Comparison of ENCODE assay signal across 14 mouse cellular contexts in genomic region chr17:84203340-84203739, GRCm38 (mm10). TPM values are rescaled to one million over a fixed set of nuclear protein-coding genes. Genes with fewer than 3 reads are reported as not detected.
A peak's percentile ranks its signal among the peaks of the same experiment; 100 is the strongest.
DNase-seq lines count a peak whose midpoint lies in the region; ATAC-seq and TF ChIP-seq lines count a peak whose summit lies in the region.
"Had no signal": no experiment of that assay in that cellular context is flagged by ENCODE, and none has a peak within 500 bp of the region (broad histone marks: within the 10 kb centered on the region; RNA-seq: fewer than 3 reads in every experiment).

No protein-coding gene starts in this region.

- no peak overlapping the region for H3K4me2 ChIP-seq in heart, embryonic 12.5 days
- no peak overlapping the region for H3K4me2 ChIP-seq in midbrain, embryonic 15.5 days
- no peak overlapping the region for H3K4me2 ChIP-seq in intestine, embryonic 16.5 days (ENCODE audit: low read depth, low read length)
- no peak overlapping the region for H3K4me2 ChIP-seq in stomach, postnatal 0 days (replicated peaks; ENCODE audit: low read depth)
- H3K4me2 ChIP-seq: forebrain, embryonic 13.5 days had no signal

- no peak overlapping the region for H3K4me3 ChIP-seq in heart, embryonic 12.5 days
- no peak overlapping the region for H3K4me3 ChIP-seq in midbrain, embryonic 10.5 days
- no peak overlapping the region for H3K4me3 ChIP-seq in midbrain, embryonic 15.5 days
- no peak overlapping the region for H3K4me3 ChIP-seq in intestine, embryonic 16.5 days (ENCODE audit: low read length)
- H3K4me3 ChIP-seq in stomach, postnatal 0 days (ENCODE audit: low read depth, low read length) = no peak overlapping the region
- H3K4me3 ChIP-seq: forebrain, embryonic 13.5 days; left cerebral cortex, adult 2 months had no signal

- H3K36me3 ChIP-seq in heart, embryonic 12.5 days = peaks cover 16% of the 10 kb centered on the region
- peaks cover 34% of the 10 kb centered on the region for H3K36me3 ChIP-seq in midbrain, embryonic 10.5 days
- no peaks in the 10 kb centered on the region for H3K36me3 ChIP-seq in midbrain, embryonic 15.5 days (replicated peaks)
- no peaks in the 10 kb centered on the region for H3K36me3 ChIP-seq in intestine, embryonic 16.5 days (ENCODE audit: control insufficient read depth, insufficient read depth, low read length)
- no peaks in the 10 kb centered on the region for H3K36me3 ChIP-seq in stomach, postnatal 0 days (ENCODE audit: control insufficient read depth, insufficient read depth, low read length)

- no peaks in the 10 kb centered on the region for H3K9me3 ChIP-seq in heart, embryonic 12.5 days (replicated peaks)
- no peaks in the 10 kb centered on the region for H3K9me3 ChIP-seq in midbrain, embryonic 10.5 days (replicated peaks)
- H3K9me3 ChIP-seq in midbrain, embryonic 15.5 days = no peaks in the 10 kb centered on the region
- H3K9me3 ChIP-seq in intestine, embryonic 16.5 days (ENCODE audit: control insufficient read depth, low read length) = no peaks in the 10 kb centered on the region
- no peaks in the 10 kb centered on the region for H3K9me3 ChIP-seq in stomach, postnatal 0 days (ENCODE audit: control insufficient read depth, low read length)
- H3K9me3 ChIP-seq: forebrain, embryonic 13.5 days had no signal

- 77% methylated on average over 7 of the region's 7 CpGs for WGBS in heart, embryonic 12.5 days
- WGBS in midbrain, embryonic 10.5 days = 63% methylated on average over 7 of the region's 7 CpGs
- 62% methylated on average over 7 of the region's 7 CpGs for WGBS in midbrain, embryonic 15.5 days
- 59% methylated on average over 7 of the region's 7 CpGs for WGBS in intestine, embryonic 16.5 days
- 61% methylated on average over 7 of the region's 7 CpGs for WGBS in stomach, postnatal 0 days

- peaks cover 11% of the 10 kb centered on the region for H3K4me1 ChIP-seq in heart, embryonic 12.5 days (replicated peaks)
- H3K4me1 ChIP-seq in midbrain, embryonic 10.5 days = peaks cover 10% of the 10 kb centered on the region
- H3K4me1 ChIP-seq in midbrain, embryonic 15.5 days = no peaks in the 10 kb centered on the region
- peaks cover 12% of the 10 kb centered on the region for H3K4me1 ChIP-seq in intestine, embryonic 16.5 days (ENCODE audit: control insufficient read depth, insufficient read depth, low read length)
- 0 out of 2 replicates have a peak, but pooled peaks cover 3% of the 10 kb centered on the region for H3K4me1 ChIP-seq in stomach, postnatal 0 days (replicated peaks; ENCODE audit: control insufficient read depth, insufficient read depth)

- TF ChIP-seq CTCF in stomach, postnatal 0 days (IDR thresholded peaks at IDR 0.05; ENCODE audit: low read depth) = no peak

- no peaks in the 10 kb centered on the region for H3K27me3 ChIP-seq in heart, embryonic 12.5 days (replicated peaks)
- no peaks in the 10 kb centered on the region for H3K27me3 ChIP-seq in midbrain, embryonic 10.5 days (ENCODE audit: low read depth, poor library complexity, severe bottlenecking)
- H3K27me3 ChIP-seq in midbrain, embryonic 15.5 days (replicated peaks) = no peaks in the 10 kb centered on the region
- no peaks in the 10 kb centered on the region for H3K27me3 ChIP-seq in intestine, embryonic 16.5 days (replicated peaks; ENCODE audit: control insufficient read depth, insufficient read depth, low read length)
- no peaks in the 10 kb centered on the region for H3K27me3 ChIP-seq in stomach, postnatal 0 days (ENCODE audit: control insufficient read depth, insufficient read depth, low read length)
- H3K27me3 ChIP-seq: forebrain, embryonic 13.5 days had no signal

- TF ChIP-seq EP300 in stomach, postnatal 0 days (optimal IDR thresholded peaks at IDR 0.05) = no peak

- no peak overlapping the region for H3K9ac ChIP-seq in heart, embryonic 12.5 days
- H3K9ac ChIP-seq in midbrain, embryonic 15.5 days = no peak overlapping the region
- H3K9ac ChIP-seq in intestine, embryonic 16.5 days (ENCODE audit: low read depth, low read length) = no peak overlapping the region
- no peak overlapping the region; the same call in 1 of the 2 replicates for H3K9ac ChIP-seq in stomach, postnatal 0 days (ENCODE audit: low read length)
- H3K9ac ChIP-seq: forebrain, embryonic 13.5 days had no signal

- ATAC-seq in heart, embryonic 12.5 days (ENCODE audit: insufficient number of reproducible peaks, low FRiP score) = 0 out of 2 replicates have a peak, but pooled peaks have one; percentile 33
- no peak for ATAC-seq in midbrain, embryonic 15.5 days (replicated peaks)
- peak; percentile 68; the same call in 1 of the 2 replicates for ATAC-seq in intestine, embryonic 16.5 days
- ATAC-seq in stomach, postnatal 0 days (ENCODE audit: low FRiP score, low TSS enrichment) = peak; percentile 64
- ATAC-seq: forebrain, embryonic 13.5 days; inflammation-experienced regulatory T-cells, adult 6 months had no signal

- no peak for DNase-seq in heart, adult 8-10 months (ENCODE audit: low spot score)
- no peak for DNase-seq in midbrain, embryonic 10.5 days (ENCODE audit: low spot score)
- no peak for DNase-seq in stomach, postnatal 0 days (ENCODE audit: low spot score)
- no peak for DNase-seq in ovary, postnatal 10 days (ENCODE audit: low spot score)
- DNase-seq in adrenal gland, postnatal 4 days (ENCODE audit: low spot score in 2 of 2) = no peak
- DNase-seq: cerebellum, postnatal 36 days; lung, postnatal 10 days; retina, postnatal 1 day had no signal

- no peak overlapping the region for H3K27ac ChIP-seq in heart, embryonic 12.5 days (ENCODE audit: poor library complexity, severe bottlenecking)
- H3K27ac ChIP-seq in midbrain, embryonic 10.5 days (replicated peaks) = peak overlapping the region; percentile 58
- H3K27ac ChIP-seq in midbrain, embryonic 15.5 days = no peak overlapping the region
- H3K27ac ChIP-seq in intestine, embryonic 16.5 days (ENCODE audit: low read length) = peak overlapping the region; percentile 18; the same call in 1 of the 2 replicates
- H3K27ac ChIP-seq in stomach, postnatal 0 days (replicated peaks) = peak overlapping the region; percentile 65
- H3K27ac ChIP-seq: forebrain, embryonic 13.5 days; left cerebral cortex, adult 2 months had no signal

RNA-seq across cellular contexts. Expression of gene Zfp36l2, which starts 15.6 kb away (rescaled TPM):
- polyA plus RNA-seq in heart, embryonic 12.5 days (2016; fragmentation: Nextera tagmentation; extraction: Ambion mirVana) = 10.3 and 10.5 TPM in 2 replicates
- 10 to 100 TPM; 23.5 to 25.4 (median 24.4) TPM for total RNA-seq in heart, adult 8-10 months (2022)
- 7.8 and 8.1 TPM in 2 replicates for polyA plus RNA-seq in midbrain, embryonic 10.5 days (2016; fragmentation: Nextera tagmentation; extraction: Ambion mirVana)
- 4.0 and 4.4 TPM in 2 replicates for polyA plus RNA-seq in midbrain, embryonic 15.5 days (2015; fragmentation: Nextera tagmentation; extraction: Ambion mirVana)
- 14.4 and 16.2 TPM in 2 replicates for polyA plus RNA-seq in intestine, embryonic 16.5 days (2015; fragmentation: Nextera tagmentation; extraction: Ambion mirVana)
- 17.5 and 18.3 TPM in 2 replicates for polyA plus RNA-seq in stomach, postnatal 0 days (2015; fragmentation: Nextera tagmentation; extraction: Ambion mirVana)
- 10 to 100 TPM; 65.6 to 71.3 TPM for total RNA-seq in adrenal gland, postnatal 4 days (2021)

Comparison
In these comparisons a context has a peak if more than half of its experiments do, and no peak if none do; other contexts are left out.
1. H3K27ac ChIP-seq: peak in midbrain, embryonic 10.5 days (single experiment), intestine, embryonic 16.5 days (single experiment) and stomach, postnatal 0 days (single experiment); none in heart, embryonic 12.5 days (single experiment) and midbrain, embryonic 15.5 days (single experiment).